Comparison of ENCODE assay signal across 9 mouse cellular contexts in genomic region chr6:91085114-91085892, GRCm38 (mm10). TPM values are rescaled to one million over a fixed set of nuclear protein-coding genes. Genes with fewer than 3 reads are reported as not detected.
DNase-seq lines count a peak whose midpoint lies in the region; ATAC-seq and TF ChIP-seq lines count a peak whose summit lies in the region.
"Had no signal": no experiment of that assay in that cellular context is flagged by ENCODE, and none has a peak within 500 bp of the region (broad histone marks: within the 10 kb centered on the region; RNA-seq: fewer than 3 reads in every experiment).

No protein-coding gene starts in this region.

- DNase-seq in cerebellum, postnatal 10 days: peak; percentile 47 to 54
- DNase-seq in cerebellum, adult 9-11 months: no peak
- peak in 1 of 2 experiments; percentile 26 for DNase-seq in spleen, adult 2 months (ENCODE audit: low read depth in 1 of 2, low spot score in 2 of 2)
- DNase-seq in spleen, adult 12 weeks (ENCODE audit: low spot score): no peak
- peak; percentile 48 to 58 for DNase-seq in thymus, postnatal 36 days
- no peak for DNase-seq in cerebellum, adult 11-12 months
- no peak for DNase-seq in right cerebral cortex, postnatal 4 days

- H3K9me3 ChIP-seq in liver, embryonic 15.5 days (replicated peaks): no peaks in the 10 kb centered on the region
- H3K9me3 ChIP-seq: midbrain, embryonic 12.5 days had no signal

- no peak for TF ChIP-seq POLR2A in spleen, adult 2 months (IDR thresholded peaks at IDR 0.05; ENCODE audit: low read depth, low read length)

- ATAC-seq in liver, embryonic 15.5 days (ENCODE audit: insufficient read depth): peak; percentile 65

- no peak overlapping the region for H3K4me2 ChIP-seq in liver, embryonic 15.5 days
- H3K4me2 ChIP-seq: midbrain, embryonic 12.5 days had no signal

- H3K9ac ChIP-seq in liver, embryonic 15.5 days: no peak overlapping the region
- H3K9ac ChIP-seq: midbrain, embryonic 12.5 days had no signal

- no peaks in the 10 kb centered on the region for H3K27me3 ChIP-seq in spleen, adult 2 months (ENCODE audit: control insufficient read depth, insufficient read depth, low read length)
- no peaks in the 10 kb centered on the region for H3K27me3 ChIP-seq in liver, embryonic 15.5 days
- H3K27me3 ChIP-seq: midbrain, embryonic 12.5 days had no signal

- H3K4me1 ChIP-seq in spleen, adult 2 months (ENCODE audit: control insufficient read depth, insufficient read depth, insufficient read length): no peaks in the 10 kb centered on the region
- H3K4me1 ChIP-seq in liver, embryonic 15.5 days (replicated peaks): peaks cover 6% of the 10 kb centered on the region; the same call in 1 of the 2 replicates
- H3K4me1 ChIP-seq: midbrain, embryonic 12.5 days had no signal

- H3K36me3 ChIP-seq in spleen, adult 2 months (ENCODE audit: control insufficient read depth, insufficient read depth, low read length): peaks cover 34% of the 10 kb centered on the region
- H3K36me3 ChIP-seq in liver, embryonic 15.5 days (replicated peaks): peaks cover 82% of the 10 kb centered on the region

- no peak overlapping the region for H3K27ac ChIP-seq in spleen, adult 2 months (ENCODE audit: insufficient read depth, low read length)
- H3K27ac ChIP-seq in liver, embryonic 15.5 days (replicated peaks): no peak overlapping the region
- H3K27ac ChIP-seq: midbrain, embryonic 12.5 days had no signal

- H3K4me3 ChIP-seq in spleen, adult 2 months (ENCODE audit: extremely low read depth, insufficient read depth, insufficient read length): no peak overlapping the region
- H3K4me3 ChIP-seq in liver, embryonic 15.5 days (replicated peaks): no peak overlapping the region
- H3K4me3 ChIP-seq: midbrain, embryonic 12.5 days had no signal

- peak; percentile 23; the same call in 1 of the 2 replicates for TF ChIP-seq CTCF in spleen, adult 2 months (IDR thresholded peaks at IDR 0.05; ENCODE audit: extremely low read depth, insufficient read depth, insufficient read length, insufficient replicate concordance)

- WGBS in spleen, adult 2 months: 65% methylated on average over 5 of the region's 5 CpGs
- WGBS in liver, embryonic 15.5 days (ENCODE audit: insufficient replicate concordance): 49% methylated on average over 5 of the region's 5 CpGs

RNA-seq across cellular contexts. Expression of gene Nup210, which starts 31.3 kb away (rescaled TPM):
- polyA plus RNA-seq in spleen, adult 2 months (2012; rRNA removed): 176 and 180 TPM in 2 replicates
- 32.0 and 37.1 TPM in 2 replicates for polyA plus RNA-seq in liver, embryonic 15.5 days (2015; fragmentation: Nextera tagmentation; extraction: Ambion mirVana)

Comparison
In these comparisons a context has a peak if more than half of its experiments do, and no peak if none do; other contexts are left out.
1. DNase-seq: peak in cerebellum, postnatal 10 days (2 of 2) and thymus, postnatal 36 days (2 of 2); none in cerebellum, adult 9-11 months (single experiment), spleen, adult 12 weeks (single experiment), cerebellum, adult 11-12 months (single experiment) and right cerebral cortex, postnatal 4 days (single experiment).